Mouse (Mus musculus): ENCODE results near the gene Wtip. TPM values are rescaled to one million over a fixed set of nuclear protein-coding genes. Genes with fewer than 3 reads are reported as not detected.
"Not testable (repeated sequence)": the region's sequence is repeated elsewhere in the genome, so short reads cannot be mapped to it uniquely, and the experiment has no call there.

The Wtip gene
- 4.3 and 6.4 TPM in 2 replicates for polyA plus RNA-seq (2015; fragmentation: Nextera tagmentation; extraction: Ambion mirVana)

- peak within 1 kb of the TSS; percentile 56 for H3K9ac ChIP-seq
- H3K4me3 ChIP-seq, result peak within 1 kb of the TSS; percentile 67
- 2% methylated on average over 34 of the region's 65 CpGs for WGBS
- peak; percentile 83 for ATAC-seq (replicated peaks)
- H3K36me3 ChIP-seq (replicated peaks), result no peaks in the 10 kb centered on the region
- peaks cover 24% of the 10 kb centered on the region for H3K4me1 ChIP-seq
- peak within 1 kb of the TSS; percentile 73 for H3K27ac ChIP-seq
- H3K9me3 ChIP-seq, result no peaks in the 10 kb centered on the region
- H3K4me2 ChIP-seq, result peak within 1 kb of the TSS; percentile 79
- no peaks in the 10 kb centered on the region for H3K27me3 ChIP-seq (replicated peaks)
Measured at GRCm38 (mm10) chr7:34133117-34133762, at the start of gene Wtip. Wtip (minus strand) TSS chr7:34133268.

DNA sequence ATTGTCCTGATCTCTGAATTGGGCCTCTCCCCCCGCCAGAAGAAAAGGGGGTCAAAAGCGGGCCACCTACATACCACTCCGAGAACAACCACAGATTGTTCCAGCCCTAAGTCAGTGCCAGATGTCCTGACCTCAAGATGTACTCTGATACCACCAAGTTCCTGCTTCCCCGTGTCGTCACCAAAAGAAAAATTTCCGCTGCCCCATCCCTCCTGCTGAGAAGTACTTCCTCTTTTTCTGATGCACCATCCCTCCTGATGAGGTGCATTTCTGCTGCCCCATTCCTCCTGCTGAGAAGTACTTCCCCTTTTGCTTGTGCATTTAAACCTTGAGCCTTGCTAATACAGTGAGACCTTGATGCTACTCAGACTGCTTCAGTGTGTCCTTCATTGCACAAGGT, 43.2 kb upstream of the Wtip start:
- ATAC-seq (replicated peaks); H3K36me3 ChIP-seq (replicated peaks); H3K27me3 ChIP-seq (replicated peaks); H3K9ac ChIP-seq; H3K4me3 ChIP-seq; H3K27ac ChIP-seq; H3K4me1 ChIP-seq; H3K9me3 ChIP-seq; H3K4me2 ChIP-seq: not testable (repeated sequence)
- 82% methylated on average over 6 of the region's 6 CpGs for WGBS

DNA sequence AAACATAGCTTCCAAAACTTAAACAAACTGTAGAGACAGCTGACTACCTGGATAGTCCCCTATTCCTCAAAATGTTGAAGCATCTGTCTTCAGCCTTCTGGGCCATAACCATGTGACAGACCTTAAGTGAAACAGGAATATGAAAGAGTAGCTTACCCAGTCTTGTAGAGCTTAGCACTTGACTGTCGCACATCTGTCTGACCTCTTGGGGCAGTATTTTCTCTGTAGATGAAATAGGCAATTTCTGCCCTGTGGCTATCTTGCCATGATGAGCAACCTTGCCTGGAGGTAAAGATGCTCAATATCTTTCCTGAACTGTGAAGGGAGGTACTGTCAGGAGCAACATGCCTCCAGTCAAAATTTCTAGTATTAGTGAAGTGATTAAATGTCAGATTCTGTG, 39.2 kb upstream of the Wtip start:
- Histone ChIP-seq H3K36me3 (replicated peaks) (no peaks in the 10 kb centered on the region), H3K27ac (no peak overlapping the region), H3K27me3 (replicated peaks) (no peaks in the 10 kb centered on the region), H3K4me2 (no peak overlapping the region), H3K9me3 (no peaks in the 10 kb centered on the region), H3K9ac (no peak overlapping the region), H3K4me3 (no peak overlapping the region), H3K4me1 (peaks cover 5% of the 10 kb centered on the region)
- ATAC-seq (replicated peaks), result no peak
- WGBS, result 85% methylated on average over 1 of the region's 1 CpGs

DNA sequence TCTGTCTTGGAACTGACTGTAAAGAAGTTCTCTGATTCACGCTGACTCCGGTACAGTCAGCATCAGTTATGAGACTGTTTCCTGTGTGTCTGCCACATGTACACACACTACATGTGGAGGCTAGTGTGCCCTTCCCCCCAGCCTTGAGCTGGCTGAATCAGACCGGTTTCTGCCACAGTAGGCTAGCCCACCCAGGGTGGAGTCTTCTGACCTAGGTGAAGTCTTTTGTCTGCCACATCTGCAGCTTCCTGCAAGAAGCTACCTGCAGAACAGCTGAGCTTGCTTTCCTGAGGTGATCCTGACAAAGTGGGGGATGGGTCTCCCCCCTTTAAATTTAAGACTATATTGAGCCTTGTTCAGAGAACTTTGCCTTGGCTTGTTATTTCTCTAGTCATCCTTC, 36.4 kb upstream of the Wtip start, which contains the start of gene Uba2:
Gene Uba2, minus strand, starts transcription at position 146 of the 400 bp plus-strand sequence.
- peak within 1 kb of the TSS; percentile 98 for H3K4me3 ChIP-seq
- peak within 1 kb of the TSS; percentile 76 for H3K4me2 ChIP-seq
- H3K27ac ChIP-seq, result peak within 1 kb of the TSS; percentile 84
- 83% methylated on average over 3 of the region's 3 CpGs for WGBS
- no peaks in the 10 kb centered on the region for H3K9me3 ChIP-seq
- ATAC-seq (replicated peaks), result no peak
- H3K9ac ChIP-seq, result peak within 1 kb of the TSS; percentile 86; the same call in 1 of the 2 replicates
- 0 out of 2 replicates have a peak, but pooled peaks cover 3% of the 10 kb centered on the region for H3K36me3 ChIP-seq (replicated peaks)
- H3K4me1 ChIP-seq, result peaks cover 13% of the 10 kb centered on the region
- H3K27me3 ChIP-seq (replicated peaks), result no peaks in the 10 kb centered on the region

DNA sequence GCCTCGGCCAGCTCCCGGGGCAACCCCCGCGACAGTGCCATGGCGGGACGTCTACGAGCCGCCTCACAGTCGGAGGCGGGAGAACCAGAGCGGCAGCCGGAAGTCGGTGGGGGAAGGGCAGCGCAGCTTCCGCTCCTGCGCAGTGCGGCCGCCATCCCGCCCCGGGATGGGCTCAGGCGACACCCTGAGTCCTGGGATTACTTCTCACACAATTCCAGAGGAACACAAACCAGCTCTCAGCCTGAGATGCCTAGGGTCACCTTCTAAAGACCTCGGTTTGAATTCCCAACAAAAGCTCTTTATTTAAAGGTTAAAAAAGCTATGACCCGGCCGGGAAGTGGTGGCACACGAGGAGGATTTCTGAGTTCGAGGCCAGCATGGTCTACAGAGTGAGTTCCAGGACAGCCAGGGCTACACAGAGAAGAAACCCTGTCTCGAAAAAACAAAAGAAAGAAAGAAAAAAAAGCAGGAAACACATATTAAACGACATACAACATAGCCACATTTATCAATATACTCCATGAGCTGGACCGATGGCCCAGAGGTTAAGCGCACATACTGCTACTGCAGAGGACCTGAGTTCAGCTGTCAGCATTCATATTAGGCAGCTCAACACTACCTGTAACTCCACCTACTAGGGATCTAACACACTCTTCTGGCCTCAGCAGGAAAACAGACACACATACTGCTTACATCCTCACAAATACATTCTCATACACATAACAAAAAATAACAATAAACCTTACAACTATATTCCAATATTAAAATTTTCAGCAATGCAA, 35.6 kb upstream of the Wtip start:
- Histone ChIP-seq H3K4me3 (peak overlapping the region; percentile 98), H3K36me3 (replicated peaks) (peaks cover 6% of the 10 kb centered on the region), H3K27ac (peak overlapping the region; percentile 84), H3K9me3 (no peaks in the 10 kb centered on the region), H3K27me3 (replicated peaks) (no peaks in the 10 kb centered on the region), H3K9ac (peak overlapping the region; percentile 86), H3K4me1 (peaks cover 13% of the 10 kb centered on the region), H3K4me2 (peak overlapping the region; percentile 76)
- 9% methylated on average over 30 of the region's 30 CpGs for WGBS
- peak; percentile 97 for ATAC-seq (replicated peaks)

- peak; percentile 86 for ATAC-seq (replicated peaks)
- Histone ChIP-seq H3K36me3 (replicated peaks) (peaks cover 10% of the 10 kb centered on the region), H3K9ac (peak overlapping the region; percentile 86), H3K4me3 (peak overlapping the region; percentile 98), H3K9me3 (no peaks in the 10 kb centered on the region), H3K27ac (peak overlapping the region; percentile 84), H3K4me1 (peaks cover 13% of the 10 kb centered on the region), H3K4me2 (peak overlapping the region; percentile 76), H3K27me3 (replicated peaks) (no peaks in the 10 kb centered on the region)
- WGBS, result under 1% methylated on average over 54 of the region's 54 CpGs
Measured at GRCm38 (mm10) chr7:34167766-34168469, 34.9 kb upstream of the Wtip start.

GRCm38 (mm10) chr7:34166850-34167249, 33.8 kb upstream of the Wtip start:
- Histone ChIP-seq H3K4me2 (peak overlapping the region; percentile 28; the same call in 1 of the 2 replicates), H3K4me3 (no peak overlapping the region), H3K4me1 (peaks cover 13% of the 10 kb centered on the region), H3K27me3 (replicated peaks) (no peaks in the 10 kb centered on the region), H3K36me3 (replicated peaks) (peaks cover 17% of the 10 kb centered on the region), H3K27ac (no peak overlapping the region), H3K9ac (no peak overlapping the region), H3K9me3 (no peaks in the 10 kb centered on the region)
- ATAC-seq (replicated peaks), result no peak
- WGBS, result 53% methylated on average over 4 of the region's 4 CpGs

- Histone ChIP-seq H3K4me3 (no peak overlapping the region), H3K4me2 (no peak overlapping the region), H3K27ac (no peak overlapping the region), H3K9me3 (no peaks in the 10 kb centered on the region), H3K36me3 (replicated peaks) (peaks cover 26% of the 10 kb centered on the region), H3K9ac (no peak overlapping the region), H3K27me3 (replicated peaks) (no peaks in the 10 kb centered on the region), H3K4me1 (peaks cover 13% of the 10 kb centered on the region)
- WGBS, result 84% methylated on average over 3 of the region's 3 CpGs
- ATAC-seq (replicated peaks), result no peak
Measured at GRCm38 (mm10) chr7:34165999-34166398, 32.9 kb upstream of the Wtip start.

GRCm38 (mm10) chr7:34164671-34165070, 31.6 kb upstream of the Wtip start:
- no peaks in the 10 kb centered on the region for H3K27me3 ChIP-seq (replicated peaks)

GRCm38 (mm10) chr7:34159167-34159566, 26.1 kb upstream of the Wtip start:
- Histone ChIP-seq H3K27ac (no peak overlapping the region), H3K4me3 (no peak overlapping the region), H3K27me3 (replicated peaks) (no peaks in the 10 kb centered on the region), H3K4me2 (no peak overlapping the region), H3K9ac (no peak overlapping the region), H3K9me3 (no peaks in the 10 kb centered on the region), H3K36me3 (replicated peaks) (peaks cover 78% of the 10 kb centered on the region), H3K4me1 (no peaks in the 10 kb centered on the region)
- WGBS, result 95% methylated on average over 3 of the region's 3 CpGs
- no peak for ATAC-seq (replicated peaks)

More at GRCm38 (mm10) chr7:34164671-34165070, 31.6 kb upstream of the Wtip start:
- no peak overlapping the region for H3K4me2 ChIP-seq
- ATAC-seq (replicated peaks), result no peak
- H3K9me3 ChIP-seq, result no peaks in the 10 kb centered on the region
- H3K27ac ChIP-seq, result no peak overlapping the region
- no peak overlapping the region for H3K9ac ChIP-seq
- H3K36me3 ChIP-seq (replicated peaks), result peaks cover 36% of the 10 kb centered on the region
- no peak overlapping the region for H3K4me3 ChIP-seq
- 95% methylated on average over 7 of the region's 7 CpGs for WGBS
- peaks cover 13% of the 10 kb centered on the region for H3K4me1 ChIP-seq

- no peaks in the 10 kb centered on the region for H3K27me3 ChIP-seq (replicated peaks)
Measured at GRCm38 (mm10) chr7:34157994-34158393, 24.9 kb upstream of the Wtip start.

DNA sequence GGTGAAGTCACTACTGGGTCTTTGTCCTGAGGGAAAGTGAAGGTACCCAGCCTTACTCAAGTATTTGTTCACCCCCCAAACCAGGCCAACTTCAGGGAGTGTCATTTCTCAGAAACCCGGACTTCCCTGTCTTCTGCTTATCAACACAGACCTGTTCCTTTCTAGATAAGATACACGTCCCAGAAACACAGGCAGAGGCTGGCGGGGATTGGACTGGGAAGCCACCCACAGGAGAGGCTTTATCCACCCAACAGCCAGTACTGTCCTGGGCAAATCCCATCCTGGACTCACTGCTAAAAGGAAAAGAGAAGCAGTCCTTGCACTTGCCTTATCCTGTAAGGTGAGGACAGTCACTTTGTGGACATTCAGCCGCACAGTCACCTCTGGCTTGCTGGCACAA, 14.1 kb upstream of the Wtip start:
- ATAC-seq (replicated peaks), result no peak
- Histone ChIP-seq H3K36me3 (replicated peaks) (peaks cover 87% of the 10 kb centered on the region), H3K27me3 (replicated peaks) (no peaks in the 10 kb centered on the region), H3K9ac (no peak overlapping the region), H3K9me3 (0 out of 2 replicates have a peak, but pooled peaks cover 3% of the 10 kb centered on the region), H3K27ac (no peak overlapping the region), H3K4me3 (no peak overlapping the region), H3K4me2 (no peak overlapping the region), H3K4me1 (no peaks in the 10 kb centered on the region)
- WGBS, result 94% methylated on average over 4 of the region's 4 CpGs

More at GRCm38 (mm10) chr7:34157994-34158393, 24.9 kb upstream of the Wtip start:
- no peak overlapping the region for H3K4me2 ChIP-seq
- no peak overlapping the region for H3K27ac ChIP-seq
- no peak overlapping the region for H3K4me3 ChIP-seq
- 96% methylated on average over 3 of the region's 3 CpGs for WGBS
- ATAC-seq (replicated peaks), result no peak
- H3K9ac ChIP-seq, result no peak overlapping the region
- no peaks in the 10 kb centered on the region for H3K4me1 ChIP-seq
- no peaks in the 10 kb centered on the region for H3K9me3 ChIP-seq
- peaks cover 78% of the 10 kb centered on the region for H3K36me3 ChIP-seq (replicated peaks)

Data from midbrain, embryonic 15.5 days (tissue).